Mouse (Mus musculus) retina, postnatal 1 day (tissue): ENCODE data around the gene Slc6a6.
A peak's percentile ranks its signal among the peaks of the same experiment; 100 is the strongest.

Experiments used
- DNase-seq: peaks from one replicate; pipeline ENCODE4 v3.0.0-alpha.2; 2012

Gene Slc6a6

DNA sequence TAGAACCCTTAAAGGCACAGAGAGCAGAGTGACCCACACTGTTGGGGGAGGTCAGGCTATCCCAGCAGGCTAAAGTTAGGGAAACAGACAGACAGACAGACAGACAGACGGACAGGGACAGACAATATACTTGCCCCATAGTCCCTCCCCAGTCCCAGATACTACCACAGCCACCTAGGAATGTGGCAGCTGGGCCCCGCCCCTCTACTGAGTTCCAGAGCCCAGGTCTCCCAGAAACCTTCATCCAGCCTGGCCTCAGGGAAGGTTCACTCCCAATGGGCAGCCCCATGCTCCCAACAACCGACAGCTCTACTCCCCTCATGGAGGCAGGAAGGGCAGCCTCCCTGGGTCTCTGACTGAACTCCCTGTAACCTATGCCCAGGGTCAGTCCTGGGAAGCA is 111.8 kb downstream of the Slc6a6 start:
- no peak for DNase-seq

DNA sequence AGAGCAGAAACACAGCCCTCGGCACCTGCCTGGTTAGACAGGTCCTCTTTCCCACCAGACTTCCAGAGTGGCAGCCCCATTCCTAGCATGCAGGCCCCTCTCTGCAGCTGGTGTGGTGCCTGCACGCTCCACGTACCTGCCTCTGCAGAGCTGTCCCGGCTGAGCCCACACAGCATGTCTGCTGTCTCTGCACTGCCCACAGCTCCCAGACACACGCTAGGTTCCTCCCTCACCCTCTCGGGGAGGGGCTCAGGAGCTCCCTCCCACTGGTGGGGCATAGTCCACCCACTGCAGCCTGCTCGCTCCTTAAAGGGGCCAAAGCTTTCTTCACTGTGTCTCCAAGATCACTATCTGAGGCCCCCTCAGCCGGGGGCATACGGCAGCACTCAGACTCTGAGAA is 112.2 kb downstream of the Slc6a6 start:
- DNase-seq, result no peak

GRCm38 (mm10) chr6:91796736-91797135 is 112.9 kb downstream of the Slc6a6 start:
- DNase-seq, result peak; percentile 24

- no peak for DNase-seq
Measured at GRCm38 (mm10) chr6:91798496-91798895, 114.6 kb downstream of the Slc6a6 start.

GRCm38 (mm10) chr6:91804177-91804576 is 120.3 kb downstream of the Slc6a6 start:
- peak; percentile 47 for DNase-seq

DNA sequence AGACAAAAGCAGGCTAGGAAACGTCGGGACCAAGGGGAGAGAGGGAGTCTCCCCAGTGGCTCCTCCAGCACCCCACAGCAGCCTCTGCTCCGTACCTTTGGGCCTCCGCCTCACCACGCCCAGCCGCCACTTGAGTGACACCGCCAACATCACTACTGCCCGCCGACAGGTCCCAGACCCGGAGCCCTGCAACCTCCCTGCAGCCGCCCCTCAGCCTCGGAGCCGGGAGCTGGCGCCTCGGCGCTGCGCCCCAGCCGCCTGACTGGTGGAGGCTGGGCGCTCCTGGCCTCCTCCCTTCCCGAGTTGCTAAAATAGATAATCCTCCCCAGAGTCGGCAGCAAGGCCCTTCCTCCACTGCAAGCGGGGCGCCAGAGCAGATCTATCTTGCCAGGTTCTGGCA is 123.3 kb downstream of the Slc6a6 start:
- peak; percentile 26 for DNase-seq

- DNase-seq, result no peak
Measured at GRCm38 (mm10) chr6:91808022-91808421, 124.2 kb downstream of the Slc6a6 start.
